Mouse (Mus musculus): ENCODE data around the gene Cdh6. TPM values are rescaled to one million over a fixed set of nuclear protein-coding genes. Genes with fewer than 3 reads are reported as not detected.

Cdh6 gene
- polyA plus RNA-seq, 1 experiment from 2014 or later: 26.6 TPM

DNA sequence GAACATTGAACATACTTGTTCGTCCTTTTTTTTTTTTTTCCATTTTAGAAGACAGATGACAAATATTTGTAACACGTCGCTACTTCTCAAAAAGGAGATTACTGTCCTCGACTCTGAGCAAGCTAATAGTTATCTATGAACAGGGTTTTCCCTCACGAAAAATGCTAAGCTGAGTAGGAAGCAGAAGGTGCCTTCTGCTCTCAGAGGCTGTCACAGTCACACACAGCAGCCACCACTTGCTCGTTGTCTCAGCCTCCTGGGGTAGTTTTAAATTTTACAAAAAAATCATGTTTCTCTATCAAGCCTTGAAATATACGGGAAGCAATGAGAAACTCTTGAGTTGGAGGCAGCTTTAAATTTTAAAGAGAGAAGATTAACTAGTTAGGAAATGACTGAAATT, 125.6 kb downstream of the Cdh6 start:
- WGBS: 85% methylated on average over 7 of the region's 7 CpGs
- no peak for ATAC-seq (ENCODE audit: low FRiP score, low TSS enrichment)

DNA sequence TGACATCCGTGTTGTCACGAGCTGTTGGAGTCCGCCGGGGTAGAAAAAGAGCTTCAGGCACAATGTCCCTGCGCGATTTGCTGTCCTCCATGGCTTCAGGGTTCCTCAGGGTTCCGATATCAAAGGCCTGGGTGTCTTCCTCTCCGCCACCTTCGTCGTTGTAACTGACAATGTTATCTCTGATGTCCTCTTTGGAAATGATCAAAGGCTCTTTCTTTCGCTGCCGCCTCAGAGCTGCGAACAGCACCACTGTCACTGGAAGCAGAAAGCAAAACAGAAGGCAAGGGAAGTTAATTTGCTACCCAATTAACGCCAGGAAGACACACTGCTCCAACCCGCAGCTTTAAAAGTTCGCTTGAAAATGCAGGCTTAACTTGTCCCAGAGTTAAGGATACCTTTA, 139.0 kb downstream of the Cdh6 start:
- Histone ChIP-seq H3K9me3 (ENCODE audit: control insufficient read depth, low read length) (no peaks in the 10 kb centered on the region), H3K9ac (ENCODE audit: low read depth, low read length) (no peak overlapping the region), H3K36me3 (ENCODE audit: control insufficient read depth, insufficient read depth, low read length) (no peaks in the 10 kb centered on the region; the same call in 1 of the 2 replicates), H3K4me3 (ENCODE audit: low read length) (no peak overlapping the region), H3K27me3 (ENCODE audit: control insufficient read depth, insufficient read depth, low read length) (no peaks in the 10 kb centered on the region), H3K4me2 (replicated peaks; ENCODE audit: low read depth, low read length) (peak overlapping the region; percentile 4; the same call in 1 of the 2 replicates), H3K27ac (ENCODE audit: low read depth, low read length) (no peak overlapping the region), H3K4me1 (ENCODE audit: control insufficient read depth, insufficient read depth, low read length) (no peaks in the 10 kb centered on the region)
- no peak for ATAC-seq (ENCODE audit: low FRiP score, low TSS enrichment)
- 19% methylated on average over 16 of the region's 16 CpGs for WGBS

More for the DNA sequence above, 125.6 kb downstream of the Cdh6 start:
- no peaks in the 10 kb centered on the region for H3K4me1 ChIP-seq (ENCODE audit: control insufficient read depth, insufficient read depth, low read length)
- no peak overlapping the region for H3K9ac ChIP-seq (ENCODE audit: low read depth, low read length)
- H3K27me3 ChIP-seq (ENCODE audit: control insufficient read depth, insufficient read depth, low read length): no peaks in the 10 kb centered on the region
- no peak overlapping the region for H3K4me2 ChIP-seq (replicated peaks; ENCODE audit: low read depth, low read length)
- H3K27ac ChIP-seq (ENCODE audit: low read depth, low read length): no peak overlapping the region
- H3K9me3 ChIP-seq (ENCODE audit: control insufficient read depth, low read length): no peaks in the 10 kb centered on the region
- H3K36me3 ChIP-seq (ENCODE audit: control insufficient read depth, insufficient read depth, low read length): no peaks in the 10 kb centered on the region
- H3K4me3 ChIP-seq (ENCODE audit: low read length): no peak overlapping the region

- no peak for ATAC-seq (ENCODE audit: low FRiP score, low TSS enrichment)
- Histone ChIP-seq H3K36me3 (ENCODE audit: control insufficient read depth, insufficient read depth, low read length) (no peaks in the 10 kb centered on the region; the same call in 1 of the 2 replicates), H3K9me3 (ENCODE audit: control insufficient read depth, low read length) (no peaks in the 10 kb centered on the region), H3K4me3 (ENCODE audit: low read length) (no peak overlapping the region), H3K27me3 (ENCODE audit: control insufficient read depth, insufficient read depth, low read length) (no peaks in the 10 kb centered on the region), H3K4me1 (ENCODE audit: control insufficient read depth, insufficient read depth, low read length) (no peaks in the 10 kb centered on the region), H3K27ac (ENCODE audit: low read depth, low read length) (no peak overlapping the region), H3K9ac (ENCODE audit: low read depth, low read length) (no peak overlapping the region), H3K4me2 (replicated peaks; ENCODE audit: low read depth, low read length) (no peak overlapping the region)
- 83% methylated on average over 2 of the region's 2 CpGs for WGBS
Measured at GRCm38 (mm10) chr15:13030641-13031040, 142.8 kb downstream of the Cdh6 start.

GRCm38 (mm10) chr15:13027513-13027912, 146.0 kb downstream of the Cdh6 start:
- Histone ChIP-seq H3K9ac (ENCODE audit: low read depth, low read length) (no peak overlapping the region), H3K36me3 (ENCODE audit: control insufficient read depth, insufficient read depth, low read length) (no peaks in the 10 kb centered on the region), H3K27me3 (ENCODE audit: control insufficient read depth, insufficient read depth, low read length) (no peaks in the 10 kb centered on the region), H3K9me3 (ENCODE audit: control insufficient read depth, low read length) (no peaks in the 10 kb centered on the region), H3K27ac (ENCODE audit: low read depth, low read length) (no peak overlapping the region), H3K4me1 (ENCODE audit: control insufficient read depth, insufficient read depth, low read length) (no peaks in the 10 kb centered on the region), H3K4me3 (ENCODE audit: low read length) (no peak overlapping the region), H3K4me2 (replicated peaks; ENCODE audit: low read depth, low read length) (no peak overlapping the region)
- no peak for ATAC-seq (ENCODE audit: low FRiP score, low TSS enrichment)
- WGBS: 54% methylated on average over 5 of the region's 5 CpGs

GRCm38 (mm10) chr15:13016756-13017357, 156.6 kb downstream of the Cdh6 start:
- no peak for ATAC-seq (ENCODE audit: low FRiP score, low TSS enrichment)
- Histone ChIP-seq H3K9ac (ENCODE audit: low read depth, low read length) (no peak overlapping the region), H3K4me1 (ENCODE audit: control insufficient read depth, insufficient read depth, low read length) (no peaks in the 10 kb centered on the region), H3K4me2 (replicated peaks; ENCODE audit: low read depth, low read length) (no peak overlapping the region), H3K4me3 (ENCODE audit: low read length) (no peak overlapping the region), H3K36me3 (ENCODE audit: control insufficient read depth, insufficient read depth, low read length) (no peaks in the 10 kb centered on the region), H3K27ac (ENCODE audit: low read depth, low read length) (no peak overlapping the region), H3K27me3 (ENCODE audit: control insufficient read depth, insufficient read depth, low read length) (no peaks in the 10 kb centered on the region), H3K9me3 (ENCODE audit: control insufficient read depth, low read length) (no peaks in the 10 kb centered on the region)
- 83% methylated on average over 2 of the region's 2 CpGs for WGBS

DNA sequence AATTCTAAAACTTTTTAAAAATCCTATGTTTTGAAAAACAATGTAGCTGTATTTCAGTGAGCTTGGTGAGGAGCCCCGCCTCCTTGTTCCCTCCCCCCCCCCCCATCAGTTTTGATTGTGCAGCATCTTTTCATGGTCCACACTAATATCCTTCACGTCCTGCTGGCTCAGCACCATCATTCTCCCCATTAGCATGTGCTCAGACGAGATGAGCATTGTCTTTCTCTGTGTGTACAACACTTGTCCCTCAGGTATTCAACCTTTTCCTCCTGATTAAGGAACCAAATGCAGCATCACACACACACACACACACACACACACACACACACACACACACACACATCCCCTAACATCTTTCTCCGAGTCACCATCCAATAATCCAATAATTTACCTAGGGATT, 164.7 kb downstream of the Cdh6 start:
- no peak for ATAC-seq (ENCODE audit: low FRiP score, low TSS enrichment)
- H3K9me3 ChIP-seq (ENCODE audit: control insufficient read depth, low read length): no peaks in the 10 kb centered on the region
- 70% methylated on average over 4 of the region's 4 CpGs for WGBS

GRCm38 (mm10) chr15:13005934-13006333, 167.5 kb downstream of the Cdh6 start:
- Histone ChIP-seq H3K27ac (ENCODE audit: low read depth, low read length) (no peak overlapping the region), H3K4me3 (ENCODE audit: low read length) (no peak overlapping the region), H3K9ac (ENCODE audit: low read depth, low read length) (no peak overlapping the region), H3K9me3 (ENCODE audit: control insufficient read depth, low read length) (no peaks in the 10 kb centered on the region), H3K36me3 (ENCODE audit: control insufficient read depth, insufficient read depth, low read length) (no peaks in the 10 kb centered on the region), H3K4me2 (replicated peaks; ENCODE audit: low read depth, low read length) (no peak overlapping the region), H3K27me3 (ENCODE audit: control insufficient read depth, insufficient read depth, low read length) (no peaks in the 10 kb centered on the region), H3K4me1 (ENCODE audit: control insufficient read depth, insufficient read depth, low read length) (no peaks in the 10 kb centered on the region)
- ATAC-seq (ENCODE audit: low FRiP score, low TSS enrichment): no peak
- WGBS: 76% methylated on average over 13 of the region's 13 CpGs

More for the DNA sequence above, 164.7 kb downstream of the Cdh6 start:
- H3K36me3 ChIP-seq (ENCODE audit: control insufficient read depth, insufficient read depth, low read length): no peaks in the 10 kb centered on the region
- H3K9ac ChIP-seq (ENCODE audit: low read depth, low read length): no peak overlapping the region
- H3K4me1 ChIP-seq (ENCODE audit: control insufficient read depth, insufficient read depth, low read length): no peaks in the 10 kb centered on the region
- H3K27me3 ChIP-seq (ENCODE audit: control insufficient read depth, insufficient read depth, low read length): no peaks in the 10 kb centered on the region
- H3K27ac ChIP-seq (ENCODE audit: low read depth, low read length): no peak overlapping the region
- no peak overlapping the region for H3K4me2 ChIP-seq (replicated peaks; ENCODE audit: low read depth, low read length)
- no peak overlapping the region for H3K4me3 ChIP-seq (ENCODE audit: low read length)

- 55% methylated on average over 7 of the region's 7 CpGs for WGBS
- Histone ChIP-seq H3K9ac (ENCODE audit: low read depth, low read length) (no peak overlapping the region), H3K27ac (ENCODE audit: low read depth, low read length) (no peak overlapping the region), H3K4me3 (ENCODE audit: low read length) (no peak overlapping the region), H3K4me2 (replicated peaks; ENCODE audit: low read depth, low read length) (no peak overlapping the region), H3K36me3 (ENCODE audit: control insufficient read depth, insufficient read depth, low read length) (no peaks in the 10 kb centered on the region), H3K4me1 (ENCODE audit: control insufficient read depth, insufficient read depth, low read length) (no peaks in the 10 kb centered on the region), H3K27me3 (ENCODE audit: control insufficient read depth, insufficient read depth, low read length) (no peaks in the 10 kb centered on the region), H3K9me3 (ENCODE audit: control insufficient read depth, low read length) (no peaks in the 10 kb centered on the region)
- ATAC-seq (ENCODE audit: low FRiP score, low TSS enrichment): no peak
Measured at GRCm38 (mm10) chr15:13001549-13001948, 171.9 kb downstream of the Cdh6 start.

DNA sequence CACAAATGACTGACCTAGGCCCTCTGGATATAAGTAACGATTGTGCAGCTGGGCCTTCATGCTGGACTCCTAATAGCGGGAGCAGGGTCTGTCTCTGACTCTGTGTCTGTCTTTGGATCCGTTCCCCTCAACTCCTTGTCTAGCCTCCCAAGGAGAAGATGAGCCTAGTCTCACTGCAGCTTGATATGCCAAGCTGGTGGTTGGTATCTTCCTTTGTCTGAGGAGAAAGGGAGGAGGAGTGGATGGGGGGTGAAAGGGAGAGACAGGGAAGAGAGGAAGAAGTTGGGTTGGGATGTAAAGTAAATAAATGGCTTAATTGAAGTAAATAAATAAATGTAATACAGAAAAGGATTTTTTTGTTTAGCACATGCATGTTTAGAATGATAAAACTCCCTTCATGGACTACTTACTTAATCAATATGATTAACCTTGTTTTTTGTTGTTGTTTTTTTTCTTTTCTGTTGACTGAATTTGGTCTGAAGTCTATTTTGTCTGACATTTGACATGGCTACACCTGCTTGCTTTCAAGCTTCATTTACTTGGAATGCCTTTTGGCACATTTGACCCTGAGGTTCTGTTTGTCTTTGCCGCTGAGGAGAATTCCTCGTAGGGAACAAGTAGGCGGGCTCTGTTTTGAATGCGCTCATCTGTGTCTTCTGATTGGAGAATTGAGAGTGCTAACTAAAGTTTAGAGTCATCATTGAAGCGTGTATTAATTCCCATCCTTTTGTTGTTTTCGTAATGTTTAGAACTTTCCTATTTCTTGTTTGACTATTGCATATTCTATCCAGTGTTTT, 178.7 kb downstream of the Cdh6 start:
- Histone ChIP-seq H3K4me2 (replicated peaks; ENCODE audit: low read depth, low read length) (no peak overlapping the region), H3K27ac (ENCODE audit: low read depth, low read length) (no peak overlapping the region), H3K9ac (ENCODE audit: low read depth, low read length) (no peak overlapping the region), H3K4me3 (ENCODE audit: low read length) (no peak overlapping the region), H3K4me1 (ENCODE audit: control insufficient read depth, insufficient read depth, low read length) (no peaks in the 10 kb centered on the region), H3K36me3 (ENCODE audit: control insufficient read depth, insufficient read depth, low read length) (no peaks in the 10 kb centered on the region), H3K27me3 (ENCODE audit: control insufficient read depth, insufficient read depth, low read length) (no peaks in the 10 kb centered on the region), H3K9me3 (ENCODE audit: control insufficient read depth, low read length) (no peaks in the 10 kb centered on the region; the same call in 1 of the 2 replicates)
- 50% methylated on average over 9 of the region's 9 CpGs for WGBS
- ATAC-seq (ENCODE audit: low FRiP score, low TSS enrichment): peak; percentile 69
